Mouse (Mus musculus) limb, embryonic 14.5 days (tissue): Measurements from ENCODE around the gene 0610010K14Rik. TPM values are rescaled to one million over a fixed set of nuclear protein-coding genes. Genes with fewer than 3 reads are reported as not detected.

Source experiments
- ATAC-seq: fragments of 200-750 bp; cut with Nextera tagmentation; 2 replicates; pipeline ENCODE4 v1.8.0; 2017; ENCODE audit warnings: low read depth, moderate number of reproducible peaks, moderate TSS enrichment; ENCODE audit not compliant: low FRiP score
- DNase-seq: peaks from one replicate; pipeline ENCODE4 v3.0.0-alpha.2; 2015; ENCODE audit warnings: low spot score
- H3K27ac ChIP-seq: fragments of 300-500 bp; sonication (generic); replicated peaks from 2 replicates; pipeline ENCODE4 v1.5.1; 2014; ENCODE audit warnings: low read depth, mild to moderate bottlenecking, low read length, moderate library complexity, mixed read lengths
- H3K27me3 ChIP-seq: fragments of 300-500 bp; sonication (generic); 2 replicates; pipeline ENCODE4 v1.6.1; 2014; ENCODE audit warnings: low read length, mixed read lengths; ENCODE audit not compliant: control insufficient read depth, insufficient read depth
- H3K36me3 ChIP-seq: fragments of 300-500 bp; sonication (generic); 2 replicates; pipeline ENCODE4 v1.6.1; 2014; ENCODE audit warnings: mild to moderate bottlenecking, low read length, moderate library complexity, mixed read lengths; ENCODE audit not compliant: control insufficient read depth, insufficient read depth
- H3K4me1 ChIP-seq: fragments of 300-500 bp; sonication (generic); 2 replicates; pipeline ENCODE4 v1.6.1; 2014; ENCODE audit warnings: antibody characterized with exemption, low read length, mixed read lengths; ENCODE audit not compliant: control insufficient read depth, insufficient read depth
- H3K4me2 ChIP-seq: fragments of 300-500 bp; sonication (generic); replicated peaks from 2 replicates; pipeline ENCODE4 v1.6.1; 2014; ENCODE audit warnings: low read depth, mild to moderate bottlenecking, low read length, moderate library complexity; ENCODE audit not compliant: severe bottlenecking
- H3K4me3 ChIP-seq: fragments of 300-500 bp; sonication (generic); replicated peaks from 2 replicates; pipeline ENCODE4 v1.5.1; 2014; ENCODE audit warnings: low read length
- H3K9ac ChIP-seq: fragments of 300-500 bp; sonication (generic); 2 replicates; pipeline ENCODE4 v1.6.1; 2014; ENCODE audit warnings: mild to moderate bottlenecking, low read depth, low read length, moderate library complexity; ENCODE audit not compliant: severe bottlenecking
- H3K9me3 ChIP-seq: fragments of 300-500 bp; sonication (generic); 2 replicates; pipeline ENCODE4 v1.6.1; 2016; ENCODE audit warnings: low read length; ENCODE audit not compliant: control insufficient read depth
- POLR2A ChIP-seq: fragments of 200-500 bp; IDR thresholded peaks from 2 replicates; pipeline ENCODE4 v1.8.0; 2012; ENCODE audit warnings: inconsistent platforms, mild to moderate bottlenecking, moderate library complexity, borderline replicate concordance; ENCODE audit not compliant: insufficient read depth, insufficient read length; ENCODE audit errors: extremely low read depth
- WGBS: fragments of 180-500 bp; shearing (Covaris S2); extraction: QIAGEN DNeasy Blood & Tissue Kit; methylation state at CpG from one replicate; pipeline ENCODE4 v1.1.7; 2014; 5-methylcytosine and 5-hydroxymethylcytosine counted together
- polyA plus RNA-seq, 2 experiments: library from polyadenylated mRNA; depleted of rRNA in 1 of 2; stranded (reverse) in 1 of 2; unstranded in 1 of 2; fragments of >200 nt; fragmentation: Nextera tagmentation in 1 of 2; extraction: Ambion mirVana in 1 of 2; gene quantifications; 2 replicates each; pipeline versions ENCODE4 v1.2.1 to v1.2.3; 2012 to 2014

Gene 0610010K14Rik
- polyA plus RNA-seq, 2 experiments = 171 to 178 TPM

GRCm38 (mm10) chr11:70225798-70226601 is 11.7 kb downstream of the 0610010K14Rik start:
- no peak for TF ChIP-seq POLR2A
- no peak overlapping the region for H3K9ac ChIP-seq
- no peak for ATAC-seq
- no peaks in the 10 kb centered on the region for H3K9me3 ChIP-seq
- peak overlapping the region; percentile 32 for H3K4me2 ChIP-seq
- peaks cover 22% of the 10 kb centered on the region; the same call in 1 of the 2 replicates for H3K4me1 ChIP-seq
- peak overlapping the region; percentile 25 for H3K4me3 ChIP-seq
- H3K27me3 ChIP-seq = peaks cover 55% of the 10 kb centered on the region
- H3K36me3 ChIP-seq = no peaks in the 10 kb centered on the region
- no peak overlapping the region for H3K27ac ChIP-seq
- no peak for DNase-seq
- 20% methylated on average over 27 of the region's 27 CpGs for WGBS

- H3K4me1 ChIP-seq = peaks cover 31% of the 10 kb centered on the region
- no peak overlapping the region for H3K9ac ChIP-seq
- ATAC-seq (no peak), DNase-seq (no peak)
- TF ChIP-seq POLR2A = no peak
- no peaks in the 10 kb centered on the region for H3K9me3 ChIP-seq
- H3K27ac ChIP-seq = no peak overlapping the region
- H3K36me3 ChIP-seq = no peaks in the 10 kb centered on the region
- 82% methylated on average over 9 of the region's 9 CpGs for WGBS
- no peak overlapping the region for H3K4me2 ChIP-seq
- H3K27me3 ChIP-seq = peaks cover 39% of the 10 kb centered on the region
- no peak overlapping the region for H3K4me3 ChIP-seq
Observed at GRCm38 (mm10) chr11:70223724-70224123, 14.0 kb downstream of the 0610010K14Rik start.

GRCm38 (mm10) chr11:70221603-70222500 is 15.9 kb downstream of the 0610010K14Rik start:
- peak overlapping the region; percentile 74 for H3K4me2 ChIP-seq
- peak overlapping the region; percentile 69 for H3K27ac ChIP-seq
- H3K27me3 ChIP-seq = peaks cover 24% of the 10 kb centered on the region
- H3K4me1 ChIP-seq = peaks cover 29% of the 10 kb centered on the region
- no peak for TF ChIP-seq POLR2A
- peaks cover 6% of the 10 kb centered on the region for H3K36me3 ChIP-seq
- no peaks in the 10 kb centered on the region for H3K9me3 ChIP-seq
- WGBS = 11% methylated on average over 14 of the region's 14 CpGs
- peak overlapping the region; percentile 47 for H3K4me3 ChIP-seq
- DNase-seq = no peak
- ATAC-seq = no peak
- H3K9ac ChIP-seq = peak overlapping the region; percentile 50; the same call in 1 of the 2 replicates

GRCm38 (mm10) chr11:70220731-70221602 is 16.7 kb downstream of the 0610010K14Rik start, which contains the start of gene Slc16a13:
Gene Slc16a13 (minus strand): TSS chr11:70221064.
- WGBS = under 1% methylated on average over 28 of the region's 28 CpGs
- Histone ChIP-seq H3K4me1 (peaks cover 22% of the 10 kb centered on the region), H3K27ac (peak within 1 kb of the TSS; percentile 69), H3K4me2 (peak within 1 kb of the TSS; percentile 74), H3K27me3 (peaks cover 22% of the 10 kb centered on the region), H3K9me3 (no peaks in the 10 kb centered on the region), H3K4me3 (peak within 1 kb of the TSS; percentile 47), H3K9ac (peak within 1 kb of the TSS; percentile 63), H3K36me3 (peaks cover 6% of the 10 kb centered on the region)
- ATAC-seq (peak; percentile 95), DNase-seq (peak; percentile 95)
- peak; percentile 45; the same call in 1 of the 2 replicates for TF ChIP-seq POLR2A
